Comparison of ENCODE assay signal across 9 mouse cellular contexts in the genomic region with DNA sequence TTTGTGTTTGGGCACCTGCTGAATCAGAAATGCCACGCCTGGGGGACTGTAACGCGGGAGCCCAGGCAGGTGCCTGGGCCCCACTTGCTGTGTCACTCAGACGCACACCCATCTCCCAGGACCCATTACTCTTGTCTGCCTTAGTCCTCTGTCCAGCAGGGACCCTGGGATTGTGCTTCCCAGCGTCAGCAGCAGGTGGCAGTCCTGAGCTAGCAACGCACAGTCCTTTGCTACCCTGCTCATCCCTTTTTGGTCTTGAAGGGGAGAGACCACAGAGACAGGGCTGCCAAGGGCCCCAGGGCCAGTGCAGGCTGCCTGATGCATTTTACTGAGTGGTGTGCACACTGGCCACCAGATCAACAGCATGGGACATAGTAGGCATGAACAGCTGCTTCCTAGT. TPM values are rescaled to one million over a fixed set of nuclear protein-coding genes. Genes with fewer than 3 reads are reported as not detected.
A peak's percentile ranks its signal among the peaks of the same experiment; 100 is the strongest.
DNase-seq lines count a peak whose midpoint lies in the region; ATAC-seq and TF ChIP-seq lines count a peak whose summit lies in the region.
"Had no signal": no experiment of that assay in that cellular context is flagged by ENCODE, and none has a peak within 500 bp of the region (broad histone marks: within the 10 kb centered on the region; RNA-seq: fewer than 3 reads in every experiment).

No protein-coding gene starts in this region.

- TF ChIP-seq POLR2A in olfactory bulb, adult 2 months (IDR thresholded peaks at IDR 0.05; ENCODE audit: insufficient read depth, low read depth, low read length): no peak

- peak; percentile 78 for TF ChIP-seq CTCF in olfactory bulb, adult 2 months (IDR thresholded peaks at IDR 0.05; ENCODE audit: insufficient read depth, low read depth, low read length)

- no peak overlapping the region for H3K4me3 ChIP-seq in neural tube, embryonic 15.5 days (replicated peaks)
- H3K4me3 ChIP-seq in liver, embryonic 15.5 days (replicated peaks): no peak overlapping the region
- no peak overlapping the region for H3K4me3 ChIP-seq in olfactory bulb, adult 2 months (ENCODE audit: insufficient read depth, low read depth, low read length)
- H3K4me3 ChIP-seq: embryonic facial prominence, embryonic 12.5 days had no signal

- no peak for ATAC-seq in neural tube, embryonic 15.5 days (ENCODE audit: low FRiP score)
- 0 out of 2 replicates have a peak, but pooled peaks have one; percentile 18 for ATAC-seq in liver, embryonic 15.5 days (ENCODE audit: insufficient read depth)

- H3K4me2 ChIP-seq in neural tube, embryonic 15.5 days: no peak overlapping the region
- H3K4me2 ChIP-seq in liver, embryonic 15.5 days: no peak overlapping the region
- H3K4me2 ChIP-seq: embryonic facial prominence, embryonic 12.5 days had no signal

- no peaks in the 10 kb centered on the region for H3K27me3 ChIP-seq in neural tube, embryonic 15.5 days (replicated peaks)
- H3K27me3 ChIP-seq in liver, embryonic 15.5 days: no peaks in the 10 kb centered on the region
- H3K27me3 ChIP-seq: embryonic facial prominence, embryonic 12.5 days had no signal

- no peak overlapping the region for H3K9ac ChIP-seq in neural tube, embryonic 15.5 days (replicated peaks)
- H3K9ac ChIP-seq in liver, embryonic 15.5 days: no peak overlapping the region
- H3K9ac ChIP-seq: embryonic facial prominence, embryonic 12.5 days had no signal

- H3K27ac ChIP-seq in neural tube, embryonic 15.5 days (replicated peaks): no peak overlapping the region
- H3K27ac ChIP-seq in liver, embryonic 15.5 days (replicated peaks): no peak overlapping the region
- H3K27ac ChIP-seq in olfactory bulb, adult 2 months (ENCODE audit: insufficient read depth, low read depth, low read length): no peak overlapping the region
- H3K27ac ChIP-seq: embryonic facial prominence, embryonic 12.5 days had no signal

- 8% methylated on average over 6 of the region's 6 CpGs for WGBS in neural tube, embryonic 15.5 days
- whole genome bisulfite sequencing in liver, embryonic 15.5 days (ENCODE audit: insufficient replicate concordance): 4% methylated on average over 6 of the region's 6 CpGs
- 21% methylated on average over 6 of the region's 6 CpGs for WGBS in olfactory bulb, adult 2 months

- intact Hi-C loops in gastrocnemius, postnatal 36 days (cut with DNase I): loop anchor here (1.0 kb wide), 1 partner anchor 14 kb away; no protein-coding TSS in a partner anchor

- H3K9me3 ChIP-seq in neural tube, embryonic 15.5 days (replicated peaks): no peaks in the 10 kb centered on the region
- H3K9me3 ChIP-seq in liver, embryonic 15.5 days (replicated peaks): no peaks in the 10 kb centered on the region
- H3K9me3 ChIP-seq: embryonic facial prominence, embryonic 12.5 days had no signal

- H3K36me3 ChIP-seq in neural tube, embryonic 15.5 days: no peaks in the 10 kb centered on the region
- H3K36me3 ChIP-seq in liver, embryonic 15.5 days (replicated peaks): no peaks in the 10 kb centered on the region
- H3K36me3 ChIP-seq: embryonic facial prominence, embryonic 12.5 days had no signal

- DNase-seq in neural tube, embryonic 10.5 days (ENCODE audit: extremely low spot score, low spot score): peak; percentile 78
- peak; percentile 66 to 82 for DNase-seq in cerebellum, postnatal 4 days (ENCODE audit: low spot score in 2 of 2)
- peak; percentile 64 to 70 for DNase-seq in gastrocnemius, postnatal 36 days
- DNase-seq in kidney, postnatal 14 days: peak; percentile 79
- peak; percentile 64 for DNase-seq in thymus, postnatal 14 days

- H3K4me1 ChIP-seq in neural tube, embryonic 15.5 days: no peaks in the 10 kb centered on the region
- H3K4me1 ChIP-seq in liver, embryonic 15.5 days (replicated peaks): no peaks in the 10 kb centered on the region
- H3K4me1 ChIP-seq in olfactory bulb, adult 2 months (ENCODE audit: control insufficient read depth, insufficient read depth, low read length): no peaks in the 10 kb centered on the region
- H3K4me1 ChIP-seq: embryonic facial prominence, embryonic 12.5 days had no signal

RNA-seq across cellular contexts. Expression of a gene that starts 28.8 kb away (rescaled TPM):
- 0.84 and 3.3 TPM in 2 replicates for polyA plus RNA-seq in neural tube, embryonic 15.5 days (2015; fragmentation: Nextera tagmentation; extraction: Ambion mirVana)
- under 1 TPM in 1 of 2 experiments, not detected in 1; 0.20 TPM for total RNA-seq in gastrocnemius, postnatal 36 days (2021)
- 0.28 and 0.36 TPM in 2 replicates for polyA plus RNA-seq in liver, embryonic 15.5 days (2015; fragmentation: Nextera tagmentation; extraction: Ambion mirVana)
- polyA plus RNA-seq in olfactory bulb, adult 2 months (2012; ENCODE audit: insufficient read depth, insufficient read length, low replicate concordance, missing spikeins): not detected in 2 replicates
